Mouse (Mus musculus): ENCODE data around the gene Tmem201. TPM values are rescaled to one million over a fixed set of nuclear protein-coding genes. Genes with fewer than 3 reads are reported as not detected.

Tmem201 gene
- total RNA-seq, 2 experiments from 2014 or later = 82.7 to 83.9 TPM

- intact Hi-C loops (cut with DNase I) = no loop called here
- no peak for DNase-seq
These were observed 47.0 kb downstream of the Tmem201 start for GRCm38 (mm10) chr4:149690828-149691280.

- DNase-seq = no peak
- intact Hi-C loops (cut with DNase I) = no loop called here
These were observed 47.8 kb downstream of the Tmem201 start for GRCm38 (mm10) chr4:149689822-149690700.

- intact Hi-C loops (cut with DNase I) = no loop called here
- no peak for DNase-seq
These were observed 49.0 kb downstream of the Tmem201 start for GRCm38 (mm10) chr4:149688861-149689260.

GRCm38 (mm10) chr4:149684841-149685623, 52.8 kb downstream of the Tmem201 start:
- intact Hi-C loops (cut with DNase I) = no loop called here
- DNase-seq = no peak

- intact Hi-C loops (cut with DNase I) = no loop called here
- no peak for DNase-seq
These were observed 54.0 kb downstream of the Tmem201 start for GRCm38 (mm10) chr4:149683875-149684274.

GRCm38 (mm10) chr4:149679056-149679770, 58.6 kb downstream of the Tmem201 start:
- intact Hi-C loops (cut with DNase I) = no loop called here
- DNase-seq = peak in 1 of 2 experiments; percentile 23

GRCm38 (mm10) chr4:149678006-149678405, 59.8 kb downstream of the Tmem201 start:
- no peak for DNase-seq
- intact Hi-C loops (cut with DNase I) = no loop called here

GRCm38 (mm10) chr4:149675378-149676261, 62.2 kb downstream of the Tmem201 start:
- peak; percentile 83 to 85 for DNase-seq
- intact Hi-C loops (cut with DNase I) = no loop called here

GRCm38 (mm10) chr4:149674814-149675377, 62.9 kb downstream of the Tmem201 start:
- no peak for DNase-seq
- intact Hi-C loops (cut with DNase I) = no loop called here

- intact Hi-C loops (cut with DNase I) = no loop called here
- no peak for DNase-seq
These were observed 65.1 kb downstream of the Tmem201 start for GRCm38 (mm10) chr4:149672747-149673146.

- intact Hi-C loops (cut with DNase I) = no loop called here
- no peak for DNase-seq
These were observed 66.7 kb downstream of the Tmem201 start for GRCm38 (mm10) chr4:149671175-149671574.

- no peak for DNase-seq
- intact Hi-C loops (cut with DNase I) = no loop called here
These were observed 72.2 kb downstream of the Tmem201 start for GRCm38 (mm10) chr4:149665692-149666090.

Other genes with a start within 250 kb of the Tmem201 start
- 10 to 100 TPM; 42.9 to 44.5 TPM for gene Ctnnbip1, start 219.8 kb downstream of the Tmem201 start, total RNA-seq (2021)
- gene Clstn1, start 151.6 kb downstream of the Tmem201 start, total RNA-seq (2021) = 10 to 100 TPM; 76.7 to 82.1 TPM
- 1 to 10 TPM; 4.8 to 5.5 TPM for gene Pik3cd, start 35.5 kb downstream of the Tmem201 start, total RNA-seq (2021)
- gene Slc25a33, start 36.2 kb upstream of the Tmem201 start, total RNA-seq (2021) = 10 to 100 TPM; 16.2 to 24.2 TPM
- 10 to 100 TPM; 44.8 to 49.3 TPM for gene Spsb1, start 217.0 kb upstream of the Tmem201 start, total RNA-seq (2021)

All from heart, postnatal 14 days (tissue).